Mouse (Mus musculus): ENCODE measurements around the gene Mrpl27. TPM values are rescaled to one million over a fixed set of nuclear protein-coding genes. Genes with fewer than 3 reads are reported as not detected.
A peak's percentile ranks its signal among the peaks of the same experiment; 100 is the strongest.
"Not testable (repeated sequence)": the region's sequence is repeated elsewhere in the genome, so short reads cannot be mapped to it uniquely, and the experiment has no call there.

The Mrpl27 gene
- polyA plus RNA-seq, 1 experiment from 2014 or later, result 148 TPM

DNA sequence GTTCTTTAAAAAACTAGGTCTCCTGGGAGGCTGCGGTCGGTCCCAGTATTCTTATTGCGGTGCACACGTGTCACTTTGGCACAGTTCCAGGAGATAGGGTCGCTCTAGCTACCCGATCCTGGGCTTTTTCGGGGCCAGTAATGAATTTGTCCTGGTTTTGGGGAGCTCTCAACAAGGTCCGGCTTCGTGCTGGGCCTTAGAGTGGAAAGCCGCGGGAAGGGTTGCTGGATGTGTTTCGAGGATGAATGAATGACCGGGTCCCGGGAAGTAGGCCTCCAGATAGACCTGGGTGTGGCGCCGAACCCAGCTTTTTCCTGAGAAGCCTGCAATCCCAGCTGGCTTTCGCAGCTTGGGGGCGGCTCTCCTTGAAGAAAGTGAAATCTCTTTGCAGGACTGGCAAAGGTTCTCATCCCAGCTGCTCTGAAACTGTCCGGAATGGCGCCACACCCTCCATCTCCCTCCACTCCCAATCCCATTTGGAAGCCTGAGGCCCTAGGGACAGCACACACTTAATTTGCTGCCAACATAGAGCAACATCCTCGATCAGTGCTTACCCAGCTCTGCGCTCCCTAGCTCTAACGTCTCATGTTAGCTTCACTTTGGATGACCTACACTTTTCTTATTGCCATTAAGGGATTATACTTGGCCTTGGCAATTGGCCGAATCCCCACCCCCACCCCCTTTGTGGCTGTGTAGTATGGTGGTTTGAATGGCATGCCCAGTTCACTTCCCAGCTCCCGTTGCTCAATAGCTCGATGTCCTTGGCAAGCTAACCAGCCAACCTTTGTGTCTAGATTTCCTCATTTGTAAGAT lies 23.2 kb upstream of the Mrpl27 start:
- peaks cover 14% of the 10 kb centered on the region for H3K4me1 ChIP-seq
- H3K27ac ChIP-seq, result peak overlapping the region; percentile 81
- H3K27me3 ChIP-seq, result no peaks in the 10 kb centered on the region
- peak overlapping the region; percentile 100 for H3K4me3 ChIP-seq (replicated peaks)
- peak overlapping the region; percentile 88 for H3K9ac ChIP-seq
- WGBS, result 10% methylated on average over 26 of the region's 26 CpGs
- no peaks in the 10 kb centered on the region for H3K9me3 ChIP-seq (replicated peaks)
- H3K36me3 ChIP-seq, result peaks cover 42% of the 10 kb centered on the region
- H3K4me2 ChIP-seq, result peak overlapping the region; percentile 88
- ATAC-seq (replicated peaks; ENCODE audit: low FRiP score), result 0 out of 2 replicates have a peak, but pooled peaks have one; percentile 12

- no peaks in the 10 kb centered on the region for H3K27me3 ChIP-seq
- H3K9me3 ChIP-seq (replicated peaks), result no peaks in the 10 kb centered on the region
- ATAC-seq (replicated peaks; ENCODE audit: low FRiP score), result no peak
- H3K4me2 ChIP-seq, result no peak overlapping the region
- peaks cover 14% of the 10 kb centered on the region for H3K4me1 ChIP-seq
- peaks cover 57% of the 10 kb centered on the region for H3K36me3 ChIP-seq
- 98% methylated on average over 5 of the region's 5 CpGs for WGBS
- H3K9ac ChIP-seq, result no peak overlapping the region
- no peak overlapping the region for H3K4me3 ChIP-seq (replicated peaks)
- H3K27ac ChIP-seq, result no peak overlapping the region
Measured at GRCm38 (mm10) chr11:94631969-94632368, 21.6 kb upstream of the Mrpl27 start.

DNA sequence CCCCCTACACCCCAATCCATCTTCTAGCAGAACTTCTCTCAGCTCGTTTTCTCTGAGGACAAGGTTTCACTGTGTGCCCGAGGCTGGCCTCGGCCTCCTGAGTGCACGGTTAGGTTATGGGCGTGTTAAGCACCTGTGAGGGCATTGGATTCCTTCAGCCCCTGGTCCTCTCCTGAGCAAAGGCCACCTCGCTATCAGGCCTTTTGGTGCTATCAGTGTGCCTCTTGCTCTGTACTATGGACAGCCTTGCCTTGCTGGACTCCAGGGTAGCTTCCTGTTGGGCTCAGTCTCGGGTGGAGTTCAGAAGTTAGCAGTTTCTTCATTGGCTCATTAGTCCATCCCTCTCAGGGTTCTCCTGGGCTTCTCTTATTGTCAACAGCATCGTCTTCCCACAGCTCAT lies 20.6 kb upstream of the Mrpl27 start:
- Histone ChIP-seq H3K27me3 (no peaks in the 10 kb centered on the region), H3K4me1 (peaks cover 14% of the 10 kb centered on the region), H3K9ac (no peak overlapping the region), H3K9me3 (replicated peaks) (no peaks in the 10 kb centered on the region), H3K4me2 (no peak overlapping the region), H3K36me3 (peaks cover 68% of the 10 kb centered on the region), H3K4me3 (replicated peaks) (no peak overlapping the region), H3K27ac (no peak overlapping the region)
- no peak for ATAC-seq (replicated peaks; ENCODE audit: low FRiP score)
- WGBS, result 83% methylated on average over 8 of the region's 8 CpGs

DNA sequence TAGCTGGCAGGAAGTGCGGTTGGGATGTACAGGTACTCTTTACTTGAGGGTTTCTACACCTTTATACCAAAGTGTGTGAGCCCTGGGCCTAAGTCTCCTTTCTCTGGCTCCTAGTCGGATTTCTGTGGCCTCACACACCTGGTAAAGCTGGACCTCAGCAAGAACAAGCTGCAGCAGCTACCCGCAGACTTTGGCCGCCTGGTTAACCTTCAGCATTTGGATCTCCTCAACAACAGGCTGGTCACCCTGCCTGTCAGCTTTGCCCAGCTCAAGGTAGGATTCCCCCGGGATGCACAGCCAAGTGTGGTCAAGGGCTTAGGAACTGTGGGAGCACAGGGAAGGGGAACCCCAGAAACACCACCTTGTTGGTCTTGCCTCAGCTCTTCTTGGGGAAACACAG lies 19.1 kb upstream of the Mrpl27 start:
- Histone ChIP-seq H3K9me3 (replicated peaks) (no peaks in the 10 kb centered on the region), H3K27ac (no peak overlapping the region), H3K27me3 (no peaks in the 10 kb centered on the region), H3K36me3 (peaks cover 82% of the 10 kb centered on the region), H3K4me3 (replicated peaks) (no peak overlapping the region), H3K4me2 (no peak overlapping the region), H3K4me1 (peaks cover 14% of the 10 kb centered on the region), H3K9ac (no peak overlapping the region)
- WGBS, result 86% methylated on average over 5 of the region's 5 CpGs
- no peak for ATAC-seq (replicated peaks; ENCODE audit: low FRiP score)

DNA sequence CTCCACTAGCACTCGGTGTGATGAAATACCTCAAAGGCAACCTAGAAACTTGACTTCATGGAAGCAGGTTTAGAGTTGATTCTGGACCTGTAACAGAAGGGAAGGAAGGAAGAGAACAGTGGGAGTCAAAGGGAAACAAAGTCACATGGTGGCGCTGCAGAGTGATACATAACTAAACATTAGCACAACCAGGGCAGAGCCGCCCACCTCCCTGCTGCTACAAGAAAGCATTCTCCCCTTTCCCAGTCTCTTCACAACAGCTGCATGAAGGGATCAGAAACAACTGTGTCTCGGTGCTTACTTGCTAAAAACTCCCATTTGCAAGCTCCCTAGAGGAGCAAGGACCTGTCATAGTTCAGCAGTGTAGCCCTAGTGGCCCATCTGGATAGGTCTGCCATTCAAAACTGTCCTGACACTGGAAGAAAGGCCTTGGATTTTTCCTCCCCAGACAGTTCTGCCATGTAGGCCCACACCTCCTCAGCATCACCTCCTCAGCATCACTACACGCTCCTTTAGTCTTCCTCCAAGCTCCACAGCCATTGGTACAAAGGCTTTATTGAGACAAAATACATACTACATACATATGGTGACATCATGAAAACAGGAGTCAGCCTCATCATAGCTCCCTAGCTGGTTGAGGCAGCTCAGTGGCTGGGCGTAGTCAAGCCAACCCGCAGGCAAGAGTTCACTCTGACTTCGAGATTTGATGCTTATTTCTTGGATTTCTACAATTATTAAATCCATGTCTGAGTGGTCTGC lies 8.9 kb upstream of the Mrpl27 start:
- no peak overlapping the region for H3K9ac ChIP-seq
- no peak overlapping the region for H3K27ac ChIP-seq
- H3K4me2 ChIP-seq, result no peak overlapping the region
- H3K4me3 ChIP-seq (replicated peaks), result no peak overlapping the region
- peaks cover 92% of the 10 kb centered on the region for H3K36me3 ChIP-seq
- H3K4me1 ChIP-seq, result no peaks in the 10 kb centered on the region
- 86% methylated on average over 8 of the region's 8 CpGs for WGBS
- H3K27me3 ChIP-seq, result no peaks in the 10 kb centered on the region
- H3K9me3 ChIP-seq (replicated peaks), result no peaks in the 10 kb centered on the region
- no peak for ATAC-seq (replicated peaks; ENCODE audit: low FRiP score)

- Histone ChIP-seq H3K4me2 (no peak overlapping the region), H3K9ac (no peak overlapping the region), H3K27ac (no peak overlapping the region), H3K36me3 (peaks cover 90% of the 10 kb centered on the region), H3K9me3 (replicated peaks) (no peaks in the 10 kb centered on the region), H3K4me1 (no peaks in the 10 kb centered on the region), H3K4me3 (replicated peaks) (no peak overlapping the region), H3K27me3 (no peaks in the 10 kb centered on the region)
- WGBS, result 94% methylated on average over 4 of the region's 4 CpGs
- ATAC-seq (replicated peaks; ENCODE audit: low FRiP score), result no peak
Measured at GRCm38 (mm10) chr11:94646457-94646856, 7.1 kb upstream of the Mrpl27 start.

- not testable (repeated sequence) for H3K9me3 ChIP-seq (replicated peaks); ATAC-seq (replicated peaks; ENCODE audit: low FRiP score); H3K4me2 ChIP-seq; H3K4me3 ChIP-seq (replicated peaks); H3K27me3 ChIP-seq; H3K27ac ChIP-seq; H3K9ac ChIP-seq
- Histone ChIP-seq H3K4me1 (peaks cover 21% of the 10 kb centered on the region), H3K36me3 (peaks cover 48% of the 10 kb centered on the region)
- WGBS, result 93% methylated on average over 7 of the region's 7 CpGs
Measured at GRCm38 (mm10) chr11:94651241-94651640, 2.3 kb upstream of the Mrpl27 start.

DNA sequence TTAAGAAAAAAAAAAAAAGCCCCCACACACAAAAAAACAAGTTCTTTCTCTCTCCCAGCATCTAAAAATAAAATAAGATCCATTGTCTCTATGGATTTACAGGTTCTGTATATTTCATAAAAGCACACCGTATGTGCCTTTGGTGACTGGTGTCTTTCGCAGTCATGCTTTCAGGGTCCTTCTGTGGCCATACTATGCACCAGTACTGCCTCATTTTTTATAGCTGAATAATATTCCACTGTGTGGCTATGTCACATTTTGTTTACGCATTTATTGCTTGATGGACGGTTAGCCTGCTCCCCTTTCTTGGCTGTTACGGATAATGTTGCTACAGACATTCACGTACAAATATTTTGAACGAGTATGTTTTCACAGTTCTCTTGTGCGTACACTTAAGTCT lies 594 bp upstream of the Mrpl27 start:
- Histone ChIP-seq H3K27me3 (no peaks in the 10 kb centered on the region), H3K27ac (no peak overlapping the region), H3K4me1 (peaks cover 21% of the 10 kb centered on the region), H3K4me2 (peak overlapping the region; percentile 66), H3K4me3 (replicated peaks) (peak overlapping the region; percentile 77), H3K9ac (peak overlapping the region; percentile 70; the same call in 1 of the 2 replicates), H3K9me3 (replicated peaks) (no peaks in the 10 kb centered on the region), H3K36me3 (peaks cover 46% of the 10 kb centered on the region)
- WGBS, result 45% methylated on average over 8 of the region's 8 CpGs
- no peak for ATAC-seq (replicated peaks; ENCODE audit: low FRiP score)

- no peak overlapping the region for H3K4me3 ChIP-seq (replicated peaks)
- no peaks in the 10 kb centered on the region for H3K4me1 ChIP-seq
- no peak overlapping the region for H3K27ac ChIP-seq
- no peaks in the 10 kb centered on the region for H3K27me3 ChIP-seq
- ATAC-seq (replicated peaks; ENCODE audit: low FRiP score), result no peak
- 69% methylated on average over 1 of the region's 1 CpGs for WGBS
- no peak overlapping the region for H3K4me2 ChIP-seq
- H3K36me3 ChIP-seq, result peaks cover 95% of the 10 kb centered on the region
- H3K9me3 ChIP-seq (replicated peaks), result no peaks in the 10 kb centered on the region
- no peak overlapping the region for H3K9ac ChIP-seq
Measured at GRCm38 (mm10) chr11:94661344-94661743, 7.8 kb downstream of the Mrpl27 start.

- Histone ChIP-seq H3K4me3 (replicated peaks) (no peak overlapping the region), H3K9ac (no peak overlapping the region), H3K27ac (no peak overlapping the region), H3K27me3 (no peaks in the 10 kb centered on the region), H3K36me3 (peaks cover 98% of the 10 kb centered on the region), H3K4me2 (no peak overlapping the region), H3K4me1 (no peaks in the 10 kb centered on the region), H3K9me3 (replicated peaks) (no peaks in the 10 kb centered on the region)
- no peak for ATAC-seq (replicated peaks; ENCODE audit: low FRiP score)
- WGBS, result 92% methylated on average over 6 of the region's 6 CpGs
Measured at GRCm38 (mm10) chr11:94665281-94665680, 11.7 kb downstream of the Mrpl27 start.

DNA sequence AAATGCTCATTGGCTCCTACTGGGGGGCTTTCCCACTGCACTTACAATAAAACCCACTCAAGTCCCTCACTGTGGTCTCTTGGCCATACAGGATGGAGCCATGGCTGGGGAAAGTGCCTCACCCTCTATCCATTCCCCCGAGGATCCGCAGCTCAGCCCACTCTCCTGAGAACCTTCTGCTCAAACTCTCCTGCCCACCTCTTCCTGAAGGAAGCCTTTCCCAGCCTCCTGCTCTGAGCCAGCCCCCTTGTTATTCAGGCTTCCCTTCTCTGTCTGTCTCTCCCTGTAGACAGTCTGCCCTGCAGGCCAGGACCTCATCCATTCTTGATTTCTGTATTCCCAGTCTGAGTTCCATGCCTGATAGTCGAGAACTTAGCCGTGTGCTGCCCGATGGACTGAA lies 21.4 kb downstream of the Mrpl27 start:
- no peaks in the 10 kb centered on the region for H3K27me3 ChIP-seq
- no peaks in the 10 kb centered on the region for H3K9me3 ChIP-seq (replicated peaks)
- H3K4me1 ChIP-seq, result peaks cover 33% of the 10 kb centered on the region
- peaks cover 7% of the 10 kb centered on the region for H3K36me3 ChIP-seq
- H3K27ac ChIP-seq, result no peak overlapping the region
- no peak for ATAC-seq (replicated peaks; ENCODE audit: low FRiP score)
- H3K4me2 ChIP-seq, result 0 out of 2 replicates have a peak overlapping the region, but pooled peaks have one; percentile 5
- H3K9ac ChIP-seq, result no peak overlapping the region
- 72% methylated on average over 5 of the region's 5 CpGs for WGBS
- H3K4me3 ChIP-seq (replicated peaks), result no peak overlapping the region

GRCm38 (mm10) chr11:94675446-94675845 lies 21.9 kb downstream of the Mrpl27 start:
- no peaks in the 10 kb centered on the region for H3K27me3 ChIP-seq

More at GRCm38 (mm10) chr11:94675446-94675845, 21.9 kb downstream of the Mrpl27 start:
- no peak for ATAC-seq (replicated peaks; ENCODE audit: low FRiP score)
- Histone ChIP-seq H3K4me3 (replicated peaks) (peak overlapping the region; percentile 85; the same call in 1 of the 2 replicates), H3K9me3 (replicated peaks) (no peaks in the 10 kb centered on the region), H3K4me1 (peaks cover 33% of the 10 kb centered on the region), H3K36me3 (peaks cover 3% of the 10 kb centered on the region), H3K9ac (no peak overlapping the region), H3K4me2 (peak overlapping the region; percentile 73; the same call in 1 of the 2 replicates), H3K27ac (no peak overlapping the region)
- 80% methylated on average over 5 of the region's 5 CpGs for WGBS
